Mouse (Mus musculus) thymus, adult 2 months (tissue): ENCODE data around the gene Ccdc162.

Source experiments
- CTCF ChIP-seq: fragments of 200-500 bp; IDR thresholded peaks from 2 replicates; pipeline ENCODE4 v1.5.1; 2012; ENCODE audit warnings: mild to moderate bottlenecking, control low read depth, low read length, moderate library complexity, borderline replicate concordance; ENCODE audit not compliant: control insufficient read depth, poor library complexity, insufficient read depth; ENCODE audit errors: extremely low read depth
- POLR2A ChIP-seq: fragments of 200-500 bp; IDR thresholded peaks from 2 replicates; pipeline ENCODE4 v1.6.1; 2012; ENCODE audit warnings: mild to moderate bottlenecking, low read length, control low read depth, moderate library complexity; ENCODE audit not compliant: control insufficient read depth, poor library complexity, insufficient read depth; ENCODE audit errors: extremely low read depth

DNA sequence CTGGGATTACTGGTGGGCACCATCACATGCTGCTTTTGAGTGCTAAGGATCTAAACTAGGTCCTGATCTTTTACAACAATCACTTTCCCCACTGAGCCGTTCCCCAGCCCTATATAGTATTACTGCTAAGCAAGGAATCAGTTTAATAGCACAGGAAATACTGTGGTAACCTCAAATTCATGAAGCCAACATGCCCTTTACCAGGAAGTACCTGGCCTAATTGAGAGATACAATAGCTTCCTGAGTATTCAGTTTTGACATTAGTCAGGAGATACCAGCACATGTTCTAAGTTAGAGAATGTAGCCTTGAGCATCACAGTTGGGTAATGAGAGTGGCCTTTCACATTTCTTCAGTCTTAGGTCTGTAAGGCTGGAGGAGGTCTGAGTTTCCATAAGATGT is 179.7 kb downstream of the Ccdc162 start:
- TF ChIP-seq CTCF (no peak), POLR2A (no peak)
